Mouse (Mus musculus) heart, postnatal 0 days (tissue): Measurements from ENCODE around the gene Nrxn2.

Experiments
- CTCF ChIP-seq: IDR thresholded peaks from 2 replicates; pipeline ENCODE4 v1.5.1; 2016; ENCODE audit warnings: antibody characterized with exemption, control low read depth, low read depth
- EP300 ChIP-seq: IDR thresholded peaks from 2 replicates; pipeline ENCODE4 v1.6.1; 2016; ENCODE audit warnings: antibody characterized with exemption, low read depth

DNA sequence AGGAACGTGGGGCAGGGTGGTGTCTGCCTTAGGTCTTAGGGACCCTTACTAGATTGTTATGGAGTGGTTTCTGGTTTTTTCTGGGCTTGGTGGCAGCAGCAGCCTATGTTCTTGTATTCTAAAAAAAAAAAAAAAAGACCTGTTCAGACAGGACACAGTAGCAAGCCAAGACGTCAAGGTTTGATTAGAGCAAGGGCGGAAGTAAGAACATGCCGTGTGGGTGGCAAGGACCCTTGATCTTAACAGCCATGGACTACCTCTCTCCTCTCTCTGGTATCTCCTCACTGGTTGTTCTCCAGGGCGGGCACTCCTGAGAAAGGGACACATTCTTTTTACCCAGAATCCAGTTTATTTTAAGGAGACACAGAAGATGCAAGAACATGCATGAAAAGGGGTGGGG lies 134.6 kb downstream of the Nrxn2 start:
- no peak for TF ChIP-seq CTCF
- TF ChIP-seq EP300, result no peak
